Mouse (Mus musculus) heart, postnatal 10 days (tissue): ENCODE results near the gene Ccdc183. TPM values are rescaled to one million over a fixed set of nuclear protein-coding genes. Genes with fewer than 3 reads are reported as not detected.
A peak's percentile ranks its signal among the peaks of the same experiment; 100 is the strongest.

Source experiments
- DNase-seq, 2 experiments: peaks; one replicate each; pipeline ENCODE4 v3.0.0; 2021
- intact Hi-C: fragments of 180-260 bp; cut with DNase I; formaldehyde crosslinking; loops from one replicate; pipeline ENCODE4 v1.15.1; 2025
- total RNA-seq, 2 experiments: library from RNA; stranded (reverse); gene quantifications; 2 replicates each; pipeline ENCODE4 v1.2.3; 2021

The Ccdc183 gene
- total RNA-seq, 2 experiments from 2014 or later, result not detected

- intact Hi-C loops, result no loop called here
- DNase-seq, result no peak
These were observed 8.8 kb downstream of the Ccdc183 start for GRCm38 (mm10) chr2:25608671-25609070.

- intact Hi-C loops, result no loop called here
- DNase-seq, result peak; percentile 92 to 93
These were observed 9.5 kb downstream of the Ccdc183 start, which contains the start of gene Rabl6 for GRCm38 (mm10) chr2:25607761-25608622. Gene Rabl6 (minus strand): TSS chr2:25608521.

GRCm38 (mm10) chr2:25602526-25602925, 15.0 kb downstream of the Ccdc183 start:
- intact Hi-C loops, result no loop called here
- DNase-seq, result no peak

- no peak for DNase-seq
- intact Hi-C loops, result no loop called here
These were observed 17.4 kb downstream of the Ccdc183 start for GRCm38 (mm10) chr2:25600037-25600436.

GRCm38 (mm10) chr2:25598749-25599148, 18.7 kb downstream of the Ccdc183 start:
- intact Hi-C loops, result no loop called here

GRCm38 (mm10) chr2:25596765-25597510, 20.5 kb downstream of the Ccdc183 start:
- DNase-seq, result no peak
- intact Hi-C loops, result no loop called here

More at GRCm38 (mm10) chr2:25598749-25599148, 18.7 kb downstream of the Ccdc183 start:
- no peak for DNase-seq

- no peak for DNase-seq
- intact Hi-C loops, result no loop called here
These were observed 25.6 kb downstream of the Ccdc183 start for GRCm38 (mm10) chr2:25591863-25592262.

- intact Hi-C loops, result no loop called here
- DNase-seq, result no peak
These were observed 29.1 kb downstream of the Ccdc183 start for GRCm38 (mm10) chr2:25588227-25588907.

GRCm38 (mm10) chr2:25587290-25587689, 30.2 kb downstream of the Ccdc183 start:
- no peak for DNase-seq
- intact Hi-C loops, result no loop called here

GRCm38 (mm10) chr2:25585601-25586000, 31.9 kb downstream of the Ccdc183 start:
- DNase-seq, result no peak
- intact Hi-C loops, result no loop called here

- no peak for DNase-seq
- intact Hi-C loops, result no loop called here
These were observed 32.6 kb downstream of the Ccdc183 start for GRCm38 (mm10) chr2:25584856-25585255.

- DNase-seq, result no peak
- intact Hi-C loops, result no loop called here
These were observed 33.3 kb downstream of the Ccdc183 start for GRCm38 (mm10) chr2:25584152-25584551.

GRCm38 (mm10) chr2:25583571-25583970, 33.9 kb downstream of the Ccdc183 start:
- no peak for DNase-seq
- intact Hi-C loops, result no loop called here

- DNase-seq, result no peak
- intact Hi-C loops, result no loop called here
These were observed 34.4 kb downstream of the Ccdc183 start for GRCm38 (mm10) chr2:25583120-25583481.

GRCm38 (mm10) chr2:25582466-25583119, 34.9 kb downstream of the Ccdc183 start:
- peak in 1 of 2 experiments; percentile 32 for DNase-seq
- intact Hi-C loops, result no loop called here

GRCm38 (mm10) chr2:25581901-25582301, 35.6 kb downstream of the Ccdc183 start:
- DNase-seq, result peak in 1 of 2 experiments; percentile 27
- intact Hi-C loops, result no loop called here

GRCm38 (mm10) chr2:25581294-25581864, 36.1 kb downstream of the Ccdc183 start, which contains the start of gene Ajm1:
Gene Ajm1 (minus strand): TSS chr2:25581757.
- intact Hi-C loops, result no loop called here
- peak; percentile 76 to 81 for DNase-seq

GRCm38 (mm10) chr2:25580621-25581101, 36.8 kb downstream of the Ccdc183 start:
- intact Hi-C loops, result no loop called here
- no peak for DNase-seq

GRCm38 (mm10) chr2:25579737-25580460, 37.6 kb downstream of the Ccdc183 start:
- peak in 1 of 2 experiments; percentile 43 for DNase-seq
- intact Hi-C loops, result no loop called here
